Mouse (Mus musculus) heart, embryonic 15.5 days (tissue): ENCODE results near the gene Txnip. TPM values are rescaled to one million over a fixed set of nuclear protein-coding genes. Genes with fewer than 3 reads are reported as not detected.

Source experiments
- ATAC-seq: fragments of 200-750 bp; cut with Nextera tagmentation; replicated peaks from 2 replicates; pipeline ENCODE4 v1.8.0; 2017; ENCODE audit warnings: low read depth, moderate TSS enrichment; ENCODE audit not compliant: insufficient number of reproducible peaks, insufficient read depth, low FRiP score
- H3K27ac ChIP-seq: fragments of 300-500 bp; sonication (generic); 2 replicates; pipeline ENCODE4 v1.5.1; 2015; ENCODE audit warnings: mild to moderate bottlenecking, inconsistent platforms
- H3K27me3 ChIP-seq: fragments of 300-500 bp; sonication (generic); 2 replicates; pipeline ENCODE4 v1.6.1; 2015; ENCODE audit warnings: inconsistent platforms
- H3K36me3 ChIP-seq: fragments of 300-500 bp; sonication (generic); 2 replicates; pipeline ENCODE4 v1.6.1; 2015; ENCODE audit warnings: mild to moderate bottlenecking, inconsistent platforms
- H3K4me1 ChIP-seq: fragments of 300-500 bp; sonication (generic); replicated peaks from 2 replicates; pipeline ENCODE4 v1.6.1; 2015; ENCODE audit warnings: inconsistent platforms
- H3K4me2 ChIP-seq: fragments of 300-500 bp; sonication (generic); 2 replicates; pipeline ENCODE4 v1.6.1; 2015; ENCODE audit warnings: inconsistent platforms, mild to moderate bottlenecking, moderate library complexity
- H3K4me3 ChIP-seq: fragments of 300-500 bp; sonication (generic); 2 replicates; pipeline ENCODE4 v1.5.1; 2015; ENCODE audit warnings: mild to moderate bottlenecking, inconsistent platforms
- H3K9ac ChIP-seq: fragments of 300-500 bp; sonication (generic); 2 replicates; pipeline ENCODE4 v1.6.1; 2015; ENCODE audit warnings: mild to moderate bottlenecking, inconsistent platforms
- H3K9me3 ChIP-seq: fragments of 300-500 bp; sonication (generic); replicated peaks from 2 replicates; pipeline ENCODE4 v1.6.1; 2016; ENCODE audit warnings: inconsistent platforms
- WGBS: fragments of 180-500 bp; shearing (Covaris S2); methylation state at CpG from one replicate; pipeline ENCODE4 v1.1.7; 2015; ENCODE audit warnings: mixed read lengths; 5-methylcytosine and 5-hydroxymethylcytosine counted together
- polyA plus RNA-seq: library from polyadenylated mRNA; unstranded; fragments of >200 nt; fragmentation: Nextera tagmentation; extraction: Ambion mirVana; gene quantifications from 2 replicates; pipeline ENCODE4 v1.2.1, GENCODE M21; 2015

Gene Txnip
- polyA plus RNA-seq, 1 experiment from 2014 or later, result 208 TPM

GRCm38 (mm10) chr3:96551890-96552289, 5.9 kb upstream of the Txnip start:
- Histone ChIP-seq H3K9me3 (no peaks in the 10 kb centered on the region), H3K36me3 (no peaks in the 10 kb centered on the region), H3K9ac (no peak overlapping the region), H3K4me1 (peaks cover 57% of the 10 kb centered on the region), H3K4me3 (no peak overlapping the region), H3K27ac (peak overlapping the region; percentile 29; the same call in 1 of the 2 replicates), H3K4me2 (no peak overlapping the region), H3K27me3 (no peaks in the 10 kb centered on the region)
- WGBS, result 55% methylated on average over 7 of the region's 7 CpGs
- no peak for ATAC-seq

- no peak for ATAC-seq
- Histone ChIP-seq H3K4me1 (peaks cover 57% of the 10 kb centered on the region), H3K27ac (no peak overlapping the region), H3K4me3 (no peak overlapping the region), H3K27me3 (no peaks in the 10 kb centered on the region), H3K36me3 (no peaks in the 10 kb centered on the region), H3K4me2 (no peak overlapping the region), H3K9ac (no peak overlapping the region), H3K9me3 (no peaks in the 10 kb centered on the region)
- WGBS, result 69% methylated on average over 6 of the region's 6 CpGs
Observed at GRCm38 (mm10) chr3:96553601-96554000, 4.2 kb upstream of the Txnip start.

DNA sequence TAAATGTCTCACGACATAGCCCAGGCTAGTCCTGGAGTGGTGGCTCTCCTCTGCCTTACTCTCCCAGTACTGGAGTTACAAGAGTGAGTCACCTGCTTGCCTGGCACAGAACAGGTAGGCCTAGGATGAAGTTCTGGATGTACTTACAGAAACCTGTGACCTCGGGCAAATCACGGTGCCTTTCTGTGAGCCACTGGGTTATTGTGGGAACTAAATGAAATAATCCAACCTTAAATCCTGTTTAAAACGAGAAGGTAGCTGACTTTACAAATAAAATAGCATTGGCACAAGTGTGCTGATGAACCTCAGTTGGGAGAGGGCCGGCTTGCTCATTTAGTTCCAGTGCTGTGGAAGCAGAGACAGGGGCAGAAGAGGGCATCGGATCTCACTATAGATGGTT, 3.5 kb upstream of the Txnip start:
- 84% methylated on average over 6 of the region's 6 CpGs for WGBS
- Histone ChIP-seq H3K36me3 (no peaks in the 10 kb centered on the region), H3K27me3 (no peaks in the 10 kb centered on the region), H3K27ac (peak overlapping the region; percentile 97), H3K9ac (no peak overlapping the region), H3K4me1 (peaks cover 53% of the 10 kb centered on the region), H3K4me2 (no peak overlapping the region), H3K9me3 (no peaks in the 10 kb centered on the region), H3K4me3 (no peak overlapping the region)
- ATAC-seq, result no peak

GRCm38 (mm10) chr3:96555041-96555596, 2.6 kb upstream of the Txnip start:
- peak overlapping the region; percentile 2; the same call in 1 of the 2 replicates for H3K4me3 ChIP-seq

DNA sequence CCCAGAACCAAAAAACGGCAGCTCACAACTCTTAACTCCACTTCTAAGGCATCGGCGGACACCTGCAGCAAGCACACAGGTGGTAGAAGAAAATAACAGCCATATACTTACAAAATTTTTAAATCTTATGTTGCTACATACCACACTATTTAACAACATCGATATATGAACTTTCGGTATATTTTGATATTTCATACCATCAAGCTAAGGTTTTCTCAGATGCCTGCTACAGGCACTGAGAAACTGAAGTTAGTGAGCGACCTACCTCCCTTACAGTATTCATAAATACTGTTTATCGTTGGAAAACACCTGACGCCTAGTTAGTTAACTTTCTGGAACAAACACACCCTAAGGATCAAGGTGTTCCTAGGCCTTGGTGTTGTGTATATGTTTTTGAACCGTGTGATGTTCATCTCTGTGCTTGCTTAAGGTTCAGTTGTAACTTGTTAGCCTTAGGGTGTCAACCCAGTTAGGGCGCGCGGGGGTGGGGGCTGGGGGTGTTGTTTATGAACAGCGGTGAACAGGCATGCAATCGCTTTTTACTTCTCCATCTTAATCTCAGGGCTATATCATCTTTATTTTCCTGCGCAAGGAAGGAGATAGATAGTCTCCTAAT, 1.6 kb upstream of the Txnip start:
- H3K9ac ChIP-seq, result 0 out of 2 replicates have a peak overlapping the region, but pooled peaks have one; percentile 21
- 72% methylated on average over 15 of the region's 15 CpGs for WGBS
- peak overlapping the region; percentile 79 for H3K4me2 ChIP-seq
- peaks cover 16% of the 10 kb centered on the region for H3K36me3 ChIP-seq
- no peak for ATAC-seq
- peaks cover 41% of the 10 kb centered on the region for H3K4me1 ChIP-seq
- no peaks in the 10 kb centered on the region for H3K27me3 ChIP-seq
- H3K4me3 ChIP-seq, result peak overlapping the region; percentile 73
- no peaks in the 10 kb centered on the region for H3K9me3 ChIP-seq
- H3K27ac ChIP-seq, result peak overlapping the region; percentile 97

More at GRCm38 (mm10) chr3:96555041-96555596, 2.6 kb upstream of the Txnip start:
- Histone ChIP-seq H3K9me3 (no peaks in the 10 kb centered on the region), H3K4me2 (peak overlapping the region; percentile 79), H3K27me3 (no peaks in the 10 kb centered on the region), H3K9ac (peak overlapping the region; percentile 21; the same call in 1 of the 2 replicates), H3K4me1 (peaks cover 45% of the 10 kb centered on the region), H3K27ac (peak overlapping the region; percentile 97), H3K36me3 (peaks cover 7% of the 10 kb centered on the region; the same call in 1 of the 2 replicates)
- whole genome bisulfite sequencing, result 18% methylated on average over 12 of the region's 12 CpGs
- peak; percentile 39 for ATAC-seq

- H3K27me3 ChIP-seq, result no peaks in the 10 kb centered on the region
- H3K4me1 ChIP-seq, result peaks cover 39% of the 10 kb centered on the region
- 2% methylated on average over 22 of the region's 22 CpGs for WGBS
- peaks cover 20% of the 10 kb centered on the region for H3K36me3 ChIP-seq
- H3K9me3 ChIP-seq, result no peaks in the 10 kb centered on the region
- ATAC-seq, result no peak
- H3K4me3 ChIP-seq, result peak overlapping the region; percentile 73
- H3K27ac ChIP-seq, result peak overlapping the region; percentile 97
- H3K4me2 ChIP-seq, result peak overlapping the region; percentile 79
- peak overlapping the region; percentile 67 for H3K9ac ChIP-seq
Observed at GRCm38 (mm10) chr3:96556651-96557635, 814 bp upstream of the Txnip start.

- under 1% methylated on average over 17 of the region's 17 CpGs for WGBS
- Histone ChIP-seq H3K9ac (peak overlapping the region; percentile 90), H3K4me2 (peak overlapping the region; percentile 66), H3K27me3 (no peaks in the 10 kb centered on the region), H3K27ac (peak overlapping the region; percentile 96), H3K4me3 (peak overlapping the region; percentile 73), H3K4me1 (peaks cover 40% of the 10 kb centered on the region), H3K36me3 (peaks cover 20% of the 10 kb centered on the region), H3K9me3 (no peaks in the 10 kb centered on the region)
- no peak for ATAC-seq
Observed at GRCm38 (mm10) chr3:96558159-96558558, 402 bp downstream of the Txnip start.

GRCm38 (mm10) chr3:96558668-96559196, 975 bp downstream of the Txnip start:
- Histone ChIP-seq H3K9ac (peak overlapping the region; percentile 90), H3K27me3 (no peaks in the 10 kb centered on the region), H3K9me3 (no peaks in the 10 kb centered on the region), H3K36me3 (peaks cover 20% of the 10 kb centered on the region), H3K4me1 (peaks cover 40% of the 10 kb centered on the region), H3K4me2 (peak overlapping the region; percentile 66), H3K27ac (peak overlapping the region; percentile 96), H3K4me3 (peak overlapping the region; percentile 73)
- no peak for ATAC-seq
- WGBS, result 10% methylated on average over 10 of the region's 10 CpGs

DNA sequence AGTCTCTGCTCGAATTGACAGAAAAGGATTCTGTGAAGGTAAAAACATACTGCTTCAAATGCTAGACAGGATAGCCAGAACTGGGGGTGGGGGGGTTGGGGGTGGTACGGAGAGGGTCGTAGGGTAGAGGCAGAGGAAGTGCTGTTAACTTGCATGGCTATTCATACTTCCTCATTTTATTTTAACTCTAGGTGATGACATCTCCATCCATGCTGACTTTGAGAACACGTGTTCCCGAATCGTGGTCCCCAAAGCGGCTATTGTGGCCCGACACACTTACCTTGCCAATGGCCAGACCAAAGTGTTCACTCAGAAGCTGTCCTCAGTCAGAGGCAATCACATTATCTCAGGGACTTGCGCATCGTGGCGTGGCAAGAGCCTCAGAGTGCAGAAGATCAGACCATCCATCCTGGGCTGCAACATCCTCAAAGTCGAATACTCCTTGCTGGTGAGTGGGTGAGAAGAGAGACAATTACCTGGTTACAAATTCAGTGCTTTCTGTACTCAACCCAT, 1.7 kb downstream of the Txnip start:
- Histone ChIP-seq H3K4me1 (peaks cover 40% of the 10 kb centered on the region), H3K27me3 (no peaks in the 10 kb centered on the region), H3K4me2 (peak overlapping the region; percentile 66), H3K9ac (peak overlapping the region; percentile 90), H3K36me3 (peaks cover 20% of the 10 kb centered on the region), H3K9me3 (no peaks in the 10 kb centered on the region), H3K27ac (peak overlapping the region; percentile 96), H3K4me3 (peak overlapping the region; percentile 73)
- 24% methylated on average over 12 of the region's 12 CpGs for WGBS
- no peak for ATAC-seq

DNA sequence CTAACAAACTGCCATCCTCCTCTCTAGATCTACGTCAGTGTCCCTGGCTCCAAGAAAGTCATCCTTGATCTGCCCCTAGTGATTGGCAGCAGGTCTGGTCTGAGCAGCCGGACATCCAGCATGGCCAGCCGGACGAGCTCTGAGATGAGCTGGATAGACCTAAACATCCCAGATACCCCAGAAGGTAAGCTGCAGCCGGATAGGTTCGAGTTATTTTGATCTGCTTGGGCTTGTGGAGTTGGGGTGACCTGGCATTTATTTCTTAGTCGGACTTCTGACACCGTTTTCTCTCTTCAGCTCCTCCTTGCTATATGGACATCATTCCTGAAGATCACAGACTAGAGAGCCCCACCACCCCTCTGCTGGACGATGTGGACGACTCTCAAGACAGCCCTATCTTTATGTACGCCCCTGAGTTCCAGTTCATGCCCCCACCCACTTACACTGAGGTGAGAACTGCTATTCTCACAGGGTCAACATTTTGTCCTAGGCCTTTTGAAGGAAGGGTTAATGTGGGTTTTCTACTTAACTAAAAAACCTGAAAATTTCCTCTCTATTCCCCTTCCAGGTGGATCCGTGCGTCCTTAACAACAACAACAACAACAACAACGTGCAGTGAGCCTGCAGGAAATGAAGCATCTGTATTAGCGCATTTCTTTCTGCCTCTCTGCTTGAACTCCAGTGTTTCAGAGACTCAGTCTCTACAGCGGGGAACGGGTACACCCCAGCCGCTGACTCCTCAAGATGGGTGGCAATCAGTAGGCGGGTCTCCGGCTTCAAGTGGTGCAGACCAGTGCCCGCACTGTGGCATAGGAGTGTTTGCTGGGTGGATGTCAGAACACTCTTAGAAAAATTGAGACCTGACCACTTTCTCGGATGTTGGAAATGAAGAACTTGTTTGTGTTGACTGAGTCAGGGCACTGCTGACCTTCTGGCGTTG, 2.4 kb downstream of the Txnip start:
- H3K27me3 ChIP-seq, result no peaks in the 10 kb centered on the region
- no peak for ATAC-seq
- peaks cover 20% of the 10 kb centered on the region for H3K36me3 ChIP-seq
- peak overlapping the region; percentile 73 for H3K4me3 ChIP-seq
- 36% methylated on average over 23 of the region's 23 CpGs for WGBS
- H3K9ac ChIP-seq, result peak overlapping the region; percentile 90
- peaks cover 37% of the 10 kb centered on the region for H3K4me1 ChIP-seq
- no peaks in the 10 kb centered on the region for H3K9me3 ChIP-seq
- H3K4me2 ChIP-seq, result peak overlapping the region; percentile 66
- peak overlapping the region; percentile 96 for H3K27ac ChIP-seq
